Mouse (Mus musculus) forebrain, postnatal 0 days (tissue): ENCODE data around the gene Atp2b2. TPM values are rescaled to one million over a fixed set of nuclear protein-coding genes. Genes with fewer than 3 reads are reported as not detected.
A peak's percentile ranks its signal among the peaks of the same experiment; 100 is the strongest.

Source experiments
- ATAC-seq: fragments of 200-750 bp; cut with Nextera tagmentation; 2 replicates; pipeline ENCODE4 v1.8.0; 2017; ENCODE audit warnings: mild to moderate bottlenecking, moderate library complexity
- DNase-seq: peaks from one replicate; pipeline ENCODE4 v3.0.0-alpha.2; 2015
- H3K27ac ChIP-seq: fragments of 300-500 bp; sonication (generic); 2 replicates; pipeline ENCODE4 v1.5.1; 2014; ENCODE audit warnings: low read depth, mild to moderate bottlenecking, antibody characterized with exemption, low read length, moderate library complexity, mixed read lengths
- H3K27me3 ChIP-seq: fragments of 300-500 bp; sonication (generic); 2 replicates; pipeline ENCODE4 v1.6.1; 2014; ENCODE audit warnings: mild to moderate bottlenecking, low read length, mixed read lengths; ENCODE audit not compliant: insufficient read depth
- H3K36me3 ChIP-seq: fragments of 300-500 bp; sonication (generic); 2 replicates; pipeline ENCODE4 v1.6.1; 2014; ENCODE audit warnings: mild to moderate bottlenecking, moderate library complexity; ENCODE audit not compliant: insufficient read depth
- H3K4me1 ChIP-seq: fragments of 300-500 bp; sonication (generic); 2 replicates; pipeline ENCODE4 v1.6.1; 2014; ENCODE audit warnings: antibody characterized with exemption; ENCODE audit not compliant: insufficient read depth
- H3K4me2 ChIP-seq: fragments of 300-500 bp; sonication (generic); 2 replicates; pipeline ENCODE4 v1.6.1; 2014; ENCODE audit warnings: low read depth, mild to moderate bottlenecking, moderate library complexity
- H3K4me3 ChIP-seq: fragments of 300-500 bp; sonication (generic); 2 replicates; pipeline ENCODE4 v1.5.1; 2014; ENCODE audit warnings: low read depth, low read length, mixed read lengths
- H3K9ac ChIP-seq: fragments of 300-500 bp; sonication (generic); 2 replicates; pipeline ENCODE4 v1.6.1; 2014; ENCODE audit warnings: mild to moderate bottlenecking
- H3K9me3 ChIP-seq: fragments of 300-500 bp; sonication (generic); 2 replicates; pipeline ENCODE4 v1.6.1; 2016; ENCODE audit warnings: low read length
- CTCF ChIP-seq: sonication (generic); IDR thresholded peaks from 2 replicates; pipeline ENCODE4 v1.5.1; 2016; ENCODE audit warnings: antibody characterized with exemption, control low read depth, low read depth
- WGBS: fragments of 180-500 bp; shearing (Covaris S2); extraction: QIAGEN DNeasy Blood & Tissue Kit; methylation state at CpG from one replicate; pipeline ENCODE4 v1.1.7; 2014; 5-methylcytosine and 5-hydroxymethylcytosine counted together
- polyA plus RNA-seq: library from polyadenylated mRNA; unstranded; fragments of >200 nt; fragmentation: Nextera tagmentation; extraction: Ambion mirVana; gene quantifications from 2 replicates; pipeline ENCODE4 v1.2.1, GENCODE M21; 2015
- total RNA-seq: library from RNA; depleted of rRNA; stranded (reverse); fragments of >200 nt; gene quantifications from 2 replicates; pipeline ENCODE4 v1.2.3, GENCODE M21; 2014

Atp2b2 gene
- total and polyA plus RNA-seq, 2 experiments from 2014 or later = 37.8 to 65.1 TPM

DNA sequence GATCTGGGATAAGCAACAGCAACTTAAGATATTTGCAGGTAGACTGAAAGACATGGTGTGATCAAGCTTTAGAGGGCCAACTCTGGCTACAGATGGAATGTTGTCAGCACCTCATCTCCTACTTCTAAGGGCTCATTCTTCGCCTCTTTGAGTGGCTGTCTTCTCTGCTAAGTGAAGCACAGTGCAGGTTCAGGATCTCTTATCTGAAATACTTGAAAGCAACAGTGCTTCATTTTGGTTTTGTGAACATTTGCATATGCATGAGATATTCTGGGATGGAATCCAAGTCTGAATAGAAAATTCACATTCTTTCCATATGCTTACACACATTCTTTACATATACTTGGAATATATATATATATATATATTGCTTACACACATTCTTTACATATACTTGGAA is 300.1 kb downstream of the Atp2b2 start:
- DNase-seq (peak; percentile 55), ATAC-seq (peak; percentile 21; the same call in 1 of the 2 replicates)
- H3K4me2 ChIP-seq = no peak overlapping the region
- peak overlapping the region; percentile 69 for H3K27ac ChIP-seq
- no peaks in the 10 kb centered on the region for H3K9me3 ChIP-seq
- no peaks in the 10 kb centered on the region for H3K27me3 ChIP-seq
- peaks cover 11% of the 10 kb centered on the region for H3K4me1 ChIP-seq
- WGBS = 47% methylated on average over 1 of the region's 1 CpGs
- no peak overlapping the region for H3K4me3 ChIP-seq
- no peak for TF ChIP-seq CTCF
- H3K9ac ChIP-seq = no peak overlapping the region
- peaks cover 9% of the 10 kb centered on the region for H3K36me3 ChIP-seq

DNA sequence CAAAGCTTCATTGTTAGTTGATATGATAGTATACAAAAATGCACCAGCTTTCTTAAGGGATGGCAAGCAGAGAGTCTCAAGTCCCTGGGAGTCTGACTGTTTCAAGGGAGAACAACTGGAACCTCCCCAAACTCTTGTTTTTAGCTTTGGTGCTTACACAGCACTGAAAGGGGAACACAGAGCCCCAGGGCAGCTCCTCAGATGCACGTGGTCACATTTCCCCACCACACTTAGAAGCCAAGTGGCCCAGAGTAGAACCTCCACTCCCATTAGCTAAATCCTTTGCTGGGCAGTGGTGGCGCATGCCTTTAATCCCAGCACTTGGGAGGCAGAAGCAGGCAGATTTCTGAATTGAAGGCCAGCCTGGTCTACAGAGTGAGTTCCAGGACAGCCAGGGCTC is 301.0 kb downstream of the Atp2b2 start:
- ATAC-seq = no peak
- peak overlapping the region; percentile 69 for H3K27ac ChIP-seq
- H3K9me3 ChIP-seq = no peaks in the 10 kb centered on the region
- H3K27me3 ChIP-seq = no peaks in the 10 kb centered on the region
- H3K4me1 ChIP-seq = peaks cover 11% of the 10 kb centered on the region
- no peak overlapping the region for H3K4me2 ChIP-seq
- no peak overlapping the region for H3K4me3 ChIP-seq
- DNase-seq = no peak
- TF ChIP-seq CTCF = no peak
- no peak overlapping the region for H3K9ac ChIP-seq
- WGBS = 71% methylated on average over 2 of the region's 2 CpGs
- H3K36me3 ChIP-seq = peaks cover 14% of the 10 kb centered on the region

DNA sequence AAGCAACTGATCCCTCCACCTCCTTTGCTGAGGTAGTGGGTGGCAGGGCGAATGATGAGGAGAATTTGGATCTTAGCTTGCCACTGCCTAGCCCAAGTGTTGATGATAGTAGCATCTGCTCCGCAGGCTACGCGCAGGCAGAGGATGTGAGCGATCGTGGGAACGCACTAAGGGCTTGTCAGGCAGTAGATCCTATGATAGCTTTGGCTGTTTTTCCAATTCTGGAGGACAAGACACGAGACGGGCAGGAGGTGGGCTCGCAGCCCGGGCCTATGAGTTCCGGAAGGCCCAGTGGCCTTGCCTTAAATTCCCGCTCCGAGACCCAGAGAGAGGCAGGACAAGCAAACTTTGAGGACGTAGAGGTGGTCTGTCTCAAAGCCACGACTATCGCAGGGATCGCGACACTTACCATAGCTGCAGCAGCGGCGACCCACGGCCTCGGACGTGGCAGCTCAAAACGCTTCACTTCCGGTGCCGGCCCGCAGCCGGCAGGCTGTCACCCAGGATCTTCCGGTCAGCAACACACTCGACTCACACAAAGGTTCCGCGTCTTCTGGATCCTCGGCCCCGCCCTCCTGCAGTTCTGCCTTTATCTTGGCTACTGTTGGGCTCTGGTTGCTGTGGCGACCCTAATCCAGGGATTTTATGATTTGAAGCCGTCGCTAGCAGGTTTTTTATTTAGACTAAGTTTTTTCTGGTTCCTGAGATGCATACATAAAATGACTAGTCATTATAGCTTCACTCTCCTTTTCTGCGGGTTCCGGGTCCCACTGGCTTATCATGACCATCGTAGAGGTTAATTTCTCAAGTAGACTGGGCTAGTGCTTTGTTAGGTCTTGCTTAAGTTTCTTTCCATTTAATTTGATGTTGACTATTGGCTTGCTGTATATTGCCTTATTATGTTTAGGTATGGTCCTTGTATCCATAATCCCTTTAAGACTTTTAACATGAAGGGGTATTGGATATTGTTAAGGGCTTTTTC is 301.9 kb downstream of the Atp2b2 start, which contains the start of gene Sec13:
Gene Sec13, minus strand, starts transcription at position 508 of the 982 bp plus-strand sequence.
- peak within 1 kb of the TSS; percentile 85 for H3K9ac ChIP-seq
- TF ChIP-seq CTCF = no peak
- DNase-seq (peak; percentile 95), ATAC-seq (peak; percentile 91)
- no peaks in the 10 kb centered on the region for H3K9me3 ChIP-seq
- peaks cover 11% of the 10 kb centered on the region for H3K4me1 ChIP-seq
- 5% methylated on average over 41 of the region's 41 CpGs for WGBS
- H3K4me3 ChIP-seq = peak within 1 kb of the TSS; percentile 67
- H3K4me2 ChIP-seq = peak within 1 kb of the TSS; percentile 84
- H3K36me3 ChIP-seq = peaks cover 20% of the 10 kb centered on the region
- no peaks in the 10 kb centered on the region for H3K27me3 ChIP-seq
- peak within 1 kb of the TSS; percentile 69 for H3K27ac ChIP-seq

DNA sequence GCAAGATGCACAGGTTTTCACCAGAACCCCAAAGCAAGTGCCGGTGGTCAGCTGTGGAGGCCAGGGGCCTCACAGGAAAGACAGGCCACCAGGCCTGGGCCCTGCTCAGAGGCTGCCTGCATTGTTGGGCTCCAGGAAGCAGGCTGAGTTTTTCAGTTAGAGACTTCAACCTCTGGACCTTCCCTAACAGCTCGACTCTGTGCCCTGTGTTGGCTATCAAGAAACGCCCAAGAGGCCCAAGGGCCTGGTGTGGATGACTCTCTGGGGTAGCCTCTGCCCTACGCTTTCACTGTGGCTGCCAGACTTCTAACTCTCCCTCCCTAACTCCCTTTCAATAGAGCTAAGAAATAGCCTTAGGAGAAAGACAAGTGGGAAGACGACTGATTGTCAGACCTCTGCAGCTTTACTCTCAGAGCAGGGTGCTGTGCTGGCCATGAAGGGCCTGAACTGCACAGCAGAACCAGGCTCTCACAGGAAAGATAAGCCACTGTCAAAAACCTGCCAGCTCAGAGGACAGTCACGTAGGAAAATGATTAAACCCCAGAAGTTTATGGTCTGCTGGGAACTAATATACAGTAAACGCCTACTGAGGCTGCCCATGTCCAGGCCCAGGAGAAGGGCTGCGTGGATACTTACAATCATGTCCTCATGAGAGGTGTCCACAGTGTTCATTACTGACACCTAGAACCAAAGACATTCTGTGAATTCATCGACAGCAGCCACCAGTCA is 304.9 kb downstream of the Atp2b2 start:
- ATAC-seq (no peak), DNase-seq (no peak)
- Histone ChIP-seq H3K4me1 (peaks cover 11% of the 10 kb centered on the region), H3K9ac (no peak overlapping the region), H3K9me3 (no peaks in the 10 kb centered on the region), H3K4me3 (no peak overlapping the region), H3K27ac (no peak overlapping the region), H3K36me3 (peaks cover 38% of the 10 kb centered on the region), H3K27me3 (no peaks in the 10 kb centered on the region), H3K4me2 (no peak overlapping the region)
- whole genome bisulfite sequencing = 94% methylated on average over 9 of the region's 9 CpGs
- TF ChIP-seq CTCF = no peak

GRCm38 (mm10) chr6:113731296-113731695 is 311.1 kb downstream of the Atp2b2 start:
- Histone ChIP-seq H3K4me2 (no peak overlapping the region), H3K27me3 (no peaks in the 10 kb centered on the region), H3K27ac (no peak overlapping the region), H3K9ac (no peak overlapping the region), H3K4me1 (no peaks in the 10 kb centered on the region), H3K9me3 (no peaks in the 10 kb centered on the region), H3K4me3 (no peak overlapping the region), H3K36me3 (peaks cover 81% of the 10 kb centered on the region)
- no peak for DNase-seq
- no peak for ATAC-seq
- TF ChIP-seq CTCF = no peak
- WGBS = 90% methylated on average over 3 of the region's 3 CpGs

- ATAC-seq = no peak
- WGBS = 92% methylated on average over 7 of the region's 7 CpGs
- TF ChIP-seq CTCF = no peak
Observed at GRCm38 (mm10) chr6:113728181-113728580, 314.2 kb downstream of the Atp2b2 start.

More at GRCm38 (mm10) chr6:113728181-113728580, 314.2 kb downstream of the Atp2b2 start:
- H3K27me3 ChIP-seq = no peaks in the 10 kb centered on the region
- no peak for DNase-seq
- no peak overlapping the region for H3K27ac ChIP-seq
- no peak overlapping the region for H3K9ac ChIP-seq
- H3K4me1 ChIP-seq = no peaks in the 10 kb centered on the region
- H3K4me3 ChIP-seq = no peak overlapping the region
- no peak overlapping the region for H3K4me2 ChIP-seq
- peaks cover 70% of the 10 kb centered on the region for H3K36me3 ChIP-seq
- H3K9me3 ChIP-seq = no peaks in the 10 kb centered on the region
